Mouse (Mus musculus): ENCODE data around the gene Smr3a.

Smr3a gene

GRCm38 (mm10) chr5:88002249-88002648, at the start of gene Smr3a:
Smr3a (plus strand) TSS chr5:88002549.
- DNase-seq = no peak

GRCm38 (mm10) chr5:87969201-87969600, 33.1 kb upstream of the Smr3a start, which contains the start of the genes 2310003L06Rik and Gm28434:
2310003L06Rik (plus strand) TSS chr5:87969459.
Gm28434 (plus strand) TSS chr5:87969517.
- no peak for DNase-seq

- no peak for DNase-seq
These were observed 23.2 kb upstream of the Smr3a start, which contains the start of gene Cabs1 for GRCm38 (mm10) chr5:87979139-87979538. Cabs1 (plus strand) TSS chr5:87979439.

GRCm38 (mm10) chr5:87982468-87983214, 19.7 kb upstream of the Smr3a start:
- no peak for DNase-seq

GRCm38 (mm10) chr5:88005241-88005640, 2.9 kb downstream of the Smr3a start:
- DNase-seq = no peak
